ENCODE assay signal across 30 mouse cellular contexts in the genomic region with DNA sequence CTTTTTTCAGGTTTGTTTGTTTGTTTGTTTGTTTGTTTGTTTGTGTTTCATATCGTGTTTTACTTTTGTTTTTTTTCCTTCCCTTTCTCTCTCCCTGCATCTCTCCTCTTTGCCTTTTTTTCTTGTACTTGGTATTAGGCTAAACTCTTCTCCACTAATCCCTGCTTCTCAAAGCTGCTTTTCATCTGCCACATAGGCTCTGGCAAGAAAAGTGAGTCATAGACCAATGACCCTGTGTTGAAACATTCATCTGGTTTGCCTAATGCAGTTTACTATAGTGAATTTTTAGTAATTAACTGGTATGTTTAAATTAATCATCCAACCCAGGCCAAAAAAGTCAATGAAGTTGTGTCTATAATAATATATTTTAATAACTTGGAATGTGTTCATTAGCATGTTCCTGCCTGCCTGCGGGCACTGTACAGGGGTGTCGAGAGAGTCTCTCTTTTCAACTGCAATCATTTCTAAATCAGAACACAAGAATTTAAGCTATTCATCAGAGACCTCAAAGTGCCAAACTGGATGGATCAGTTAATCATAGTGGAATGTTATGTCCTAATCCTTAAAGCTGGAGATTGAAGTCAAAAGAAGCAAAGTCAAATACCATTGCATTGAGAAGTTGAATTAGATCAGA. TPM values are rescaled to one million over a fixed set of nuclear protein-coding genes. Genes with fewer than 3 reads are reported as not detected.
DNase-seq lines count a peak whose midpoint lies in the region; ATAC-seq lines count a peak whose summit lies in the region.
"Had no signal": no experiment of that assay in that cellular context is flagged by ENCODE, and none has a peak within 500 bp of the region (broad histone marks: within the 10 kb centered on the region; RNA-seq: fewer than 3 reads in every experiment).

No protein-coding gene starts in this region.

- 74% methylated on average over 3 of the region's 3 CpGs for WGBS in liver, embryonic 15.5 days (ENCODE audit: insufficient replicate concordance)
- 87% methylated on average over 3 of the region's 3 CpGs for WGBS in liver, embryonic 12.5 days (ENCODE audit: insufficient replicate concordance)
- 87% methylated on average over 3 of the region's 3 CpGs for WGBS in midbrain, embryonic 14.5 days

- DNase-seq in adipocyte (ENCODE audit: low spot score) = peak; percentile 12
- DNase-seq in fat pad, adult 2 months (ENCODE audit: extremely low read depth, low read depth, low spot score) = peak; percentile 21
- no peak for DNase-seq in kidney, postnatal 4 days
- no peak for DNase-seq in adrenal gland, postnatal 36 days
- DNase-seq in left cerebral cortex, postnatal 4 days = no peak
- no peak for DNase-seq in midbrain, embryonic 14.5 days
- DNase-seq: adrenal gland, adult 8-10 months; cerebellum, adult 11 months; cerebellum, adult 8-10 months; cerebellum, postnatal 14 days; embryo, embryonic 11 days; gastrocnemius, postnatal 36 days; heart, adult 11 months; heart, postnatal 4 days had no signal

- intact Hi-C loops in left cerebral cortex, postnatal 4 days (cut with DNase I) = no loop called here

- H3K4me2 ChIP-seq in liver, embryonic 15.5 days = no peak overlapping the region
- no peak overlapping the region for H3K4me2 ChIP-seq in liver, embryonic 12.5 days
- no peak overlapping the region for H3K4me2 ChIP-seq in midbrain, embryonic 14.5 days (ENCODE audit: low read length)
- H3K4me2 ChIP-seq: embryonic facial prominence, embryonic 15.5 days; heart, embryonic 13.5 days; hindbrain, embryonic 12.5 days had no signal

- H3K27me3 ChIP-seq in liver, embryonic 15.5 days = no peaks in the 10 kb centered on the region
- H3K27me3 ChIP-seq in liver, embryonic 12.5 days (replicated peaks) = no peaks in the 10 kb centered on the region
- no peaks in the 10 kb centered on the region for H3K27me3 ChIP-seq in midbrain, embryonic 14.5 days (ENCODE audit: control insufficient read depth, insufficient read depth, low read length)
- H3K27me3 ChIP-seq: embryonic facial prominence, embryonic 15.5 days; heart, embryonic 13.5 days; hindbrain, embryonic 12.5 days had no signal

- H3K4me1 ChIP-seq in liver, embryonic 15.5 days (replicated peaks) = peaks cover 20% of the 10 kb centered on the region
- H3K4me1 ChIP-seq in liver, embryonic 12.5 days = peaks cover 23% of the 10 kb centered on the region
- no peaks in the 10 kb centered on the region for H3K4me1 ChIP-seq in midbrain, embryonic 14.5 days (ENCODE audit: control insufficient read depth, insufficient read depth, low read length)
- H3K4me1 ChIP-seq: embryonic facial prominence, embryonic 15.5 days; heart, embryonic 13.5 days; hindbrain, embryonic 12.5 days had no signal

- H3K9ac ChIP-seq in liver, embryonic 15.5 days = no peak overlapping the region
- H3K9ac ChIP-seq in liver, embryonic 12.5 days = no peak overlapping the region
- no peak overlapping the region for H3K9ac ChIP-seq in midbrain, embryonic 14.5 days (replicated peaks; ENCODE audit: low read length)
- H3K9ac ChIP-seq: embryonic facial prominence, embryonic 15.5 days; heart, embryonic 13.5 days; hindbrain, embryonic 12.5 days had no signal

- H3K36me3 ChIP-seq in liver, embryonic 15.5 days (replicated peaks) = no peaks in the 10 kb centered on the region
- H3K36me3 ChIP-seq in liver, embryonic 12.5 days = no peaks in the 10 kb centered on the region
- no peaks in the 10 kb centered on the region for H3K36me3 ChIP-seq in midbrain, embryonic 14.5 days (ENCODE audit: control insufficient read depth, insufficient read depth, low read length)
- H3K36me3 ChIP-seq: embryonic facial prominence, embryonic 15.5 days; G1E; heart, embryonic 13.5 days; hindbrain, embryonic 12.5 days had no signal

- no peak overlapping the region for H3K4me3 ChIP-seq in liver, embryonic 15.5 days (replicated peaks)
- H3K4me3 ChIP-seq in liver, embryonic 12.5 days = no peak overlapping the region
- no peak overlapping the region for H3K4me3 ChIP-seq in midbrain, embryonic 14.5 days (replicated peaks; ENCODE audit: low read depth, low read length)
- H3K4me3 ChIP-seq: embryonic facial prominence, embryonic 15.5 days; heart, embryonic 13.5 days; hindbrain, embryonic 12.5 days had no signal

- no peak for ATAC-seq in liver, embryonic 15.5 days (ENCODE audit: insufficient read depth)
- no peak for ATAC-seq in liver, embryonic 12.5 days
- ATAC-seq in midbrain, embryonic 14.5 days (ENCODE audit: low FRiP score, low TSS enrichment) = no peak
- ATAC-seq: CD4-positive, CD25-positive, alpha-beta regulatory T cell, adult 4 months; forebrain, embryonic 14.5 days; hindbrain, embryonic 16.5 days; inflammation-experienced regulatory T-cells, adult 6 months; intestine, postnatal 0 days had no signal

- no peaks in the 10 kb centered on the region for H3K9me3 ChIP-seq in liver, embryonic 15.5 days (replicated peaks)
- no peaks in the 10 kb centered on the region for H3K9me3 ChIP-seq in liver, embryonic 12.5 days (replicated peaks)
- H3K9me3 ChIP-seq in midbrain, embryonic 14.5 days (ENCODE audit: control insufficient read depth, low read length) = no peaks in the 10 kb centered on the region
- H3K9me3 ChIP-seq: embryonic facial prominence, embryonic 15.5 days; G1E; heart, embryonic 13.5 days; hindbrain, embryonic 12.5 days had no signal

- 0 out of 2 replicates have a peak overlapping the region, but pooled peaks have one; percentile 1 for H3K27ac ChIP-seq in liver, embryonic 15.5 days (replicated peaks)
- no peak overlapping the region for H3K27ac ChIP-seq in liver, embryonic 12.5 days
- no peak overlapping the region for H3K27ac ChIP-seq in midbrain, embryonic 14.5 days (replicated peaks; ENCODE audit: low read depth, low read length)
- H3K27ac ChIP-seq: embryonic facial prominence, embryonic 15.5 days; heart, embryonic 13.5 days; hindbrain, embryonic 12.5 days had no signal

RNA-seq across cellular contexts. Expression of a gene that starts 4.0 kb away (rescaled TPM):
- 0.12 and 0.26 TPM in 2 replicates for polyA plus RNA-seq in liver, embryonic 15.5 days (2015; fragmentation: Nextera tagmentation; extraction: Ambion mirVana)
- polyA plus RNA-seq in liver, embryonic 12.5 days (2016; fragmentation: Nextera tagmentation; extraction: Ambion mirVana) = 0.08 and 0.17 TPM in 2 replicates
- under 1 TPM in 1 of 2 experiments, not detected in 1; 0.26 TPM for total RNA-seq in adrenal gland, postnatal 36 days (2021)
- not detected for total RNA-seq in left cerebral cortex, postnatal 4 days (2021)
- not detected in 2 replicates for polyA plus RNA-seq in midbrain, embryonic 14.5 days (2014; fragmentation: Nextera tagmentation; extraction: Ambion mirVana)
- total RNA-seq: adrenal gland, adult 8-10 months; adrenal gland, postnatal 4 days; common myeloid progenitor, adult 5-6 weeks; gastrocnemius, adult 8-10 months; gastrocnemius, postnatal 36 days; heart, postnatal 4 days had no signal
- polyA plus RNA-seq: brain, embryonic 14.5 days; CD4-positive, CD25-positive, alpha-beta regulatory T cell, adult 4 months; forebrain, embryonic 14.5 days; heart, embryonic 13.5 days; heart, postnatal 0 days; hindbrain, embryonic 12.5 days; hindbrain, embryonic 16.5 days; inflammation-experienced regulatory T-cells, adult 6 months had no signal

RNA-seq across cellular contexts. Expression of a gene that starts 8.1 kb away (rescaled TPM):
- 220 and 226 TPM in 2 replicates for polyA plus RNA-seq in liver, embryonic 15.5 days (2015; fragmentation: Nextera tagmentation; extraction: Ambion mirVana)
- 216 and 219 TPM in 2 replicates for polyA plus RNA-seq in liver, embryonic 12.5 days (2016; fragmentation: Nextera tagmentation; extraction: Ambion mirVana)
- not detected for total RNA-seq in adrenal gland, postnatal 36 days (2021)
- total RNA-seq in left cerebral cortex, postnatal 4 days (2021) = not detected
- polyA plus RNA-seq in midbrain, embryonic 14.5 days (2014; fragmentation: Nextera tagmentation; extraction: Ambion mirVana) = 0.13 TPM in 1 of 2 replicates, not detected in the other
- total RNA-seq: adrenal gland, adult 8-10 months; gastrocnemius, adult 8-10 months; gastrocnemius, postnatal 36 days had no signal
- polyA plus RNA-seq: CD4-positive, CD25-positive, alpha-beta regulatory T cell, adult 4 months; forebrain, embryonic 14.5 days; inflammation-experienced regulatory T-cells, adult 6 months had no signal

Comparison
In these comparisons a context has a peak if more than half of its experiments do, and no peak if none do; other contexts are left out.
1. DNase-seq: peak in adipocyte (single experiment) and fat pad, adult 2 months (single experiment); none in kidney, postnatal 4 days (0 of 2), adrenal gland, postnatal 36 days (0 of 2), left cerebral cortex, postnatal 4 days (single experiment) and midbrain, embryonic 14.5 days (single experiment).
2. RNA of a gene that starts 8.1 kb away (polyA plus RNA-seq): 220 to 226 TPM in liver, embryonic 15.5 days and 216 to 219 TPM in liver, embryonic 12.5 days; 0.13 TPM in midbrain, embryonic 14.5 days; every median in the first group is over 100 times any median in the second.